Mouse (Mus musculus): ENCODE results near the gene Tm2d3. TPM values are rescaled to one million over a fixed set of nuclear protein-coding genes. Genes with fewer than 3 reads are reported as not detected.

Tm2d3 gene
- polyA plus RNA-seq, 1 experiment from 2014 or later = 86.9 TPM

DNA sequence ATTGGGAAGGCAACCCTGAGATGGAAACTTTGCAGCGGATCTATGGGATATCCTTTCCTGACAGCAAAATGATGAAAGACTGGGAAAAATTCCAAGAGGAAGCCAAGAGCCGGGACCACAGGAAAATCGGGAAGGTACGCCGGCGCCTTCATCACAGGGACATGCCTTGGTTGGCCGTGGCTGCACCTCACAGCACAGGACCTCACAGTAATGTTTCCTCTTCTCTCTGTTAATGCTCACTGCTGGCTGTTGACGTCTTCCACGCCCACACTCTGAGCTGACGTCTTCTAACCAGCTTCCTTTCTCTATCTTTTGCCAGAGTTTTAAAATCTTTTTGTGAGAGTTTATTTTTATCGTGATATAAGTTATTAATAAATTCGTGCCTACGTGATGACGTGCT, 27.1 kb upstream of the Tm2d3 start:
- no peaks in the 10 kb centered on the region for H3K4me1 ChIP-seq (replicated peaks; ENCODE audit: control insufficient read depth, insufficient read depth, low read length)
- WGBS = 90% methylated on average over 14 of the region's 14 CpGs
- no peaks in the 10 kb centered on the region for H3K9me3 ChIP-seq (ENCODE audit: control insufficient read depth, low read length)
- no peak overlapping the region for H3K4me3 ChIP-seq (replicated peaks; ENCODE audit: low read length)
- H3K9ac ChIP-seq (replicated peaks; ENCODE audit: low read depth, low read length) = no peak overlapping the region
- H3K36me3 ChIP-seq (ENCODE audit: control insufficient read depth, insufficient read depth) = peaks cover 3% of the 10 kb centered on the region
- ATAC-seq = no peak
- no peak overlapping the region for H3K4me2 ChIP-seq (ENCODE audit: low read length)
- H3K27me3 ChIP-seq (replicated peaks; ENCODE audit: control insufficient read depth, insufficient read depth, low read length) = no peaks in the 10 kb centered on the region
- no peak overlapping the region for H3K27ac ChIP-seq (ENCODE audit: low read length)

DNA sequence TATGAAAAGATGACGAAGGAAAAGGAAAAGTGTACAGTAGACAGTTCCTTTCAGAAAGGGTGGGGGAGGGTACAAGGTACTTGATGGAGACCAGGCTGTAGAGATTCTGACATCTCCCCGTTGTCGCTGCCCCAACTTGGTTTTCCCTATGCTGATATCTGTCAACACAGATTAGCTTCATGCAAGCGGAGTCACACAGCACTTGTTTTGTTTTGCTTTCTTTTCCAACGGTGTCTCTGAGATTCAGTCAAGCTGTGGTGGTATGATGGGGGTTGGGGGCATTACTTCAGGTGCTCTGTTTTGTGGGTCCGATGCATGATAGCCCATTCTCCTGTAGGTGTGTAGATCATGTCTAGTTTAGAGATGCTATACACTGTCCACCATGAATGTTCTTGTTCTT, 23.5 kb upstream of the Tm2d3 start:
- no peak for ATAC-seq
- Histone ChIP-seq H3K27ac (ENCODE audit: low read length) (no peak overlapping the region), H3K4me3 (replicated peaks; ENCODE audit: low read length) (no peak overlapping the region), H3K9me3 (ENCODE audit: control insufficient read depth, low read length) (no peaks in the 10 kb centered on the region), H3K36me3 (ENCODE audit: control insufficient read depth, insufficient read depth) (peaks cover 4% of the 10 kb centered on the region; the same call in 1 of the 2 replicates), H3K4me1 (replicated peaks; ENCODE audit: control insufficient read depth, insufficient read depth, low read length) (no peaks in the 10 kb centered on the region), H3K4me2 (ENCODE audit: low read length) (no peak overlapping the region), H3K9ac (replicated peaks; ENCODE audit: low read depth, low read length) (no peak overlapping the region), H3K27me3 (replicated peaks; ENCODE audit: control insufficient read depth, insufficient read depth, low read length) (no peaks in the 10 kb centered on the region)
- 96% methylated on average over 6 of the region's 6 CpGs for WGBS

- WGBS = 77% methylated on average over 10 of the region's 10 CpGs
- Histone ChIP-seq H3K27ac (ENCODE audit: low read length) (no peak overlapping the region), H3K27me3 (replicated peaks; ENCODE audit: control insufficient read depth, insufficient read depth, low read length) (no peaks in the 10 kb centered on the region), H3K4me3 (replicated peaks; ENCODE audit: low read length) (no peak overlapping the region), H3K9me3 (ENCODE audit: control insufficient read depth, low read length) (no peaks in the 10 kb centered on the region), H3K9ac (replicated peaks; ENCODE audit: low read depth, low read length) (no peak overlapping the region), H3K4me1 (replicated peaks; ENCODE audit: control insufficient read depth, insufficient read depth, low read length) (no peaks in the 10 kb centered on the region), H3K36me3 (ENCODE audit: control insufficient read depth, insufficient read depth) (peaks cover 4% of the 10 kb centered on the region; the same call in 1 of the 2 replicates), H3K4me2 (ENCODE audit: low read length) (no peak overlapping the region)
- no peak for ATAC-seq
Measured at GRCm38 (mm10) chr7:65678050-65678449, 12.9 kb upstream of the Tm2d3 start.

DNA sequence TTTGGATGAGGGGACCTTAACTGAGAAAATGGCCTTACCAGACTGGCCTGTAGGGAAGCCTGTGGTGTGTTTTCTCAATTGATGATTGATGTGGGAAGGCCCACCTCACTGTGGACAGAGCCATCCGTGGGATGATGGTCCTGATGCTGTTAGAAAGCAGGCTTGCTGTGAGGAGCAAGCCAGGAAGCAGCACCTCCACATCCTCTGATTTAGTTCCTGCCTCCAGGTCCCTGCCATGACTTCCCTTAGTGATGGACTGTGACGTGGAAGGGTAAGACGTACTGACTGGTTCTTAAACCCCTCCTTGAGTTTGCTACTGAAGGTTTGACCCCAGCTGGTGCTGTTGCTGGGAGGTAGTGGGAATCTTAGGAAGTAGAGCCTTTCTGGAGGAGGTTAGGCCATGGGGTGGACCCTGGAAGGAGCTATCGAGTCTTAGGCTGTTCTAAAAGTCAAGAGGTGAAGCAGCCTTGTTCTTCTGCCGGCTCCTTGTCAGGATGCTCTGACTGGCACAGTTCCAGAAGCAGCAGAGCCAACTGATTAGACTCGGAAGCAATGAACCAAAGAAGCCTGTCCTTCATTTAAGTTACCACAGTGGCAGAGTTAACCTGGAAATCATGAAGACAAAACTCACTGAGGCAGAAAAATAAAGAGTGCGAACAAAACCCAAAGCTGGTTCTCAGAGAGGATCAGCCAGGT, 11.9 kb upstream of the Tm2d3 start:
- H3K4me3 ChIP-seq (replicated peaks; ENCODE audit: low read length) = no peak overlapping the region

GRCm38 (mm10) chr7:65681166-65681565, 9.8 kb upstream of the Tm2d3 start:
- no peaks in the 10 kb centered on the region for H3K4me1 ChIP-seq (replicated peaks; ENCODE audit: control insufficient read depth, insufficient read depth, low read length)
- H3K9ac ChIP-seq (replicated peaks; ENCODE audit: low read depth, low read length) = no peak overlapping the region
- H3K27ac ChIP-seq (ENCODE audit: low read length) = no peak overlapping the region
- H3K36me3 ChIP-seq (ENCODE audit: control insufficient read depth, insufficient read depth) = peaks cover 4% of the 10 kb centered on the region; the same call in 1 of the 2 replicates
- no peak overlapping the region for H3K4me3 ChIP-seq (replicated peaks; ENCODE audit: low read length)
- WGBS = 61% methylated on average over 5 of the region's 5 CpGs
- no peak overlapping the region for H3K4me2 ChIP-seq (ENCODE audit: low read length)
- ATAC-seq = no peak
- no peaks in the 10 kb centered on the region for H3K27me3 ChIP-seq (replicated peaks; ENCODE audit: control insufficient read depth, insufficient read depth, low read length)
- H3K9me3 ChIP-seq (ENCODE audit: control insufficient read depth, low read length) = no peaks in the 10 kb centered on the region

More for the DNA sequence above, 11.9 kb upstream of the Tm2d3 start:
- no peak for ATAC-seq
- H3K27me3 ChIP-seq (replicated peaks; ENCODE audit: control insufficient read depth, insufficient read depth, low read length) = no peaks in the 10 kb centered on the region
- 71% methylated on average over 7 of the region's 7 CpGs for WGBS
- H3K4me2 ChIP-seq (ENCODE audit: low read length) = no peak overlapping the region
- no peak overlapping the region for H3K27ac ChIP-seq (ENCODE audit: low read length)
- no peaks in the 10 kb centered on the region for H3K9me3 ChIP-seq (ENCODE audit: control insufficient read depth, low read length)
- H3K36me3 ChIP-seq (ENCODE audit: control insufficient read depth, insufficient read depth) = peaks cover 4% of the 10 kb centered on the region; the same call in 1 of the 2 replicates
- H3K9ac ChIP-seq (replicated peaks; ENCODE audit: low read depth, low read length) = no peak overlapping the region
- H3K4me1 ChIP-seq (replicated peaks; ENCODE audit: control insufficient read depth, insufficient read depth, low read length) = no peaks in the 10 kb centered on the region

- no peak overlapping the region for H3K4me2 ChIP-seq (ENCODE audit: low read length)
- no peak overlapping the region for H3K9ac ChIP-seq (replicated peaks; ENCODE audit: low read depth, low read length)
- no peak overlapping the region for H3K27ac ChIP-seq (ENCODE audit: low read length)
- no peaks in the 10 kb centered on the region for H3K9me3 ChIP-seq (ENCODE audit: control insufficient read depth, low read length)
- no peak for ATAC-seq
- WGBS = 51% methylated on average over 7 of the region's 7 CpGs
- H3K27me3 ChIP-seq (replicated peaks; ENCODE audit: control insufficient read depth, insufficient read depth, low read length) = no peaks in the 10 kb centered on the region
- no peaks in the 10 kb centered on the region for H3K36me3 ChIP-seq (ENCODE audit: control insufficient read depth, insufficient read depth)
- no peak overlapping the region for H3K4me3 ChIP-seq (replicated peaks; ENCODE audit: low read length)
- no peaks in the 10 kb centered on the region for H3K4me1 ChIP-seq (replicated peaks; ENCODE audit: control insufficient read depth, insufficient read depth, low read length)
Measured at GRCm38 (mm10) chr7:65684256-65684835, 6.6 kb upstream of the Tm2d3 start.

DNA sequence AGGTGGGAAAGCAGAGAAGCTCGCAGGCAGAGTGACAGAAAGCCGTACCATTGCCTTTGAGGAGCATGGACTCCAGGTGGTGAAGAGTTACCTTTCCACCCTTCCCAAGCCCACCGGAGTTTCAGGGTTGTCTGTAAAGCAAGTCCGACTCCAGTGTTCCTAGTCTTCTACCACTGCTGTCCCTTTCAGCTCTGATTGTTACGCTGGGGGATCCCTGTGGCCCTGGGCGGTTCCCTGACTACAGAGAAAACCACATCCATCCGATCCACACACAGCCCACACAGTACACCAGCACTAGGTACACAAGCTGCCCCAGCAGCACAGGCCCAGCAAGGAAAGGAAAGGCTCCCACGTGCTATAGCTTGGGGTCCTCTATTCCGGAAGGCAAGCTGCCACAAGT, 4.3 kb upstream of the Tm2d3 start:
- H3K36me3 ChIP-seq (ENCODE audit: control insufficient read depth, insufficient read depth) = no peaks in the 10 kb centered on the region
- H3K27me3 ChIP-seq (replicated peaks; ENCODE audit: control insufficient read depth, insufficient read depth, low read length) = no peaks in the 10 kb centered on the region
- no peak overlapping the region for H3K27ac ChIP-seq (ENCODE audit: low read length)
- no peaks in the 10 kb centered on the region for H3K4me1 ChIP-seq (replicated peaks; ENCODE audit: control insufficient read depth, insufficient read depth, low read length)
- no peak overlapping the region for H3K9ac ChIP-seq (replicated peaks; ENCODE audit: low read depth, low read length)
- WGBS = 91% methylated on average over 9 of the region's 9 CpGs
- H3K4me2 ChIP-seq (ENCODE audit: low read length) = no peak overlapping the region
- ATAC-seq = no peak
- no peak overlapping the region for H3K4me3 ChIP-seq (replicated peaks; ENCODE audit: low read length)
- no peaks in the 10 kb centered on the region for H3K9me3 ChIP-seq (ENCODE audit: control insufficient read depth, low read length)

DNA sequence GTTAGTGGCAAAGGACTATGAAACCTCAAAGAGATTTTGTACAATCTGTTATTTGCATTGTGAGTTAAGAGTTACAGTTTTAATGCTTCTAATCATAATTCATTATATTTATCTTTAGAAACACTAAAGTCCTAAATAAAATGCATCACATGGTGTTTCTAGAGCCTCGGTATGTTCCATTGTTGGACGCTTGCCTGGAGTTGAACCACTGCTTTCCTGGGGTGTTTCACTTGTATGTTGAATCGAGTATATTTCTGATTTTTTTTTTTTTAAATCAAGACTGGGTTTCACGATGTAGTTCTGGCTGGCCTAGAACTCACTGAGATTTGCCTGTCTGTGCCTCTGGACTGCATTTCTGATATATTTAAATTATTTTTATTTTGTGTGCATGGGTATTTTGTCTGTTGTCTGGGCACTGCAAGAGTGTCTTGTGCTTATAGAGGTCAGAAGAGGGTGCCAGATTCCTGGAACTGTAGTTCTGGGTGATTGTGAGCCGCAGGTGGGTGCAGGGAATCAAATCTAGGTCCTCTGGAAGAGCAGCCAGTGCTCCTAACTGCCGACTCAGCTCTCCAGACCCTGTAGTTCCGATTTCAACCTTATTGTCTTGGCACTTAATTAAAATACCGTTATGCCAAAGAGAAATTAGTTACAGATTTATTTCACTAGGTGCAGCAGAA, 1.1 kb downstream of the Tm2d3 start:
- H3K4me3 ChIP-seq (replicated peaks; ENCODE audit: low read length) = no peak overlapping the region
- H3K36me3 ChIP-seq (ENCODE audit: control insufficient read depth, insufficient read depth) = no peaks in the 10 kb centered on the region; the same call in 1 of the 2 replicates
- no peak overlapping the region for H3K9ac ChIP-seq (replicated peaks; ENCODE audit: low read depth, low read length)
- 76% methylated on average over 8 of the region's 8 CpGs for WGBS
- ATAC-seq = no peak
- H3K4me2 ChIP-seq (ENCODE audit: low read length) = no peak overlapping the region
- H3K4me1 ChIP-seq (replicated peaks; ENCODE audit: control insufficient read depth, insufficient read depth, low read length) = peaks cover 14% of the 10 kb centered on the region
- H3K27me3 ChIP-seq (replicated peaks; ENCODE audit: control insufficient read depth, insufficient read depth, low read length) = no peaks in the 10 kb centered on the region
- no peak overlapping the region for H3K27ac ChIP-seq (ENCODE audit: low read length)
- H3K9me3 ChIP-seq (ENCODE audit: control insufficient read depth, low read length) = no peaks in the 10 kb centered on the region

- peak; percentile 54 for ATAC-seq
- Histone ChIP-seq H3K27ac (ENCODE audit: low read length) (peak overlapping the region; percentile 71), H3K4me2 (ENCODE audit: low read length) (peak overlapping the region; percentile 83), H3K27me3 (replicated peaks; ENCODE audit: control insufficient read depth, insufficient read depth, low read length) (no peaks in the 10 kb centered on the region), H3K9ac (replicated peaks; ENCODE audit: low read depth, low read length) (peak overlapping the region; percentile 88), H3K4me3 (replicated peaks; ENCODE audit: low read length) (peak overlapping the region; percentile 83), H3K4me1 (replicated peaks; ENCODE audit: control insufficient read depth, insufficient read depth, low read length) (peaks cover 14% of the 10 kb centered on the region), H3K9me3 (ENCODE audit: control insufficient read depth, low read length) (no peaks in the 10 kb centered on the region), H3K36me3 (ENCODE audit: control insufficient read depth, insufficient read depth) (peaks cover 5% of the 10 kb centered on the region)
- under 1% methylated on average over 10 of the region's 10 CpGs for WGBS
Measured at GRCm38 (mm10) chr7:65692883-65693282, 1.9 kb downstream of the Tm2d3 start.

All from forebrain, embryonic 16.5 days (tissue).